Mouse (Mus musculus) forebrain, embryonic 11.5 days (tissue): ENCODE results near the gene Itpripl2. TPM values are rescaled to one million over a fixed set of nuclear protein-coding genes. Genes with fewer than 3 reads are reported as not detected.

Experiments used
- ATAC-seq: fragments of 200-750 bp; cut with Nextera tagmentation; replicated peaks from 2 replicates; pipeline ENCODE4 v1.8.0; 2017; ENCODE audit warnings: moderate TSS enrichment; ENCODE audit not compliant: low FRiP score
- DNase-seq: peaks from one replicate; pipeline ENCODE4 v3.0.0-alpha.2; 2017; ENCODE audit warnings: low spot score
- H3K27ac ChIP-seq: fragments of 300-500 bp; sonication (generic); 2 replicates; pipeline ENCODE4 v1.5.1; 2014; ENCODE audit warnings: low read depth, low read length
- H3K27me3 ChIP-seq: fragments of 300-500 bp; sonication (generic); 2 replicates; pipeline ENCODE4 v1.6.1; 2014; ENCODE audit warnings: mild to moderate bottlenecking, low read length, mixed read lengths; ENCODE audit not compliant: control insufficient read depth, insufficient read depth
- H3K36me3 ChIP-seq: fragments of 300-500 bp; sonication (generic); 2 replicates; pipeline ENCODE4 v1.6.1; 2014; ENCODE audit warnings: mild to moderate bottlenecking, low read length, moderate library complexity, mixed read lengths; ENCODE audit not compliant: control insufficient read depth, insufficient read depth
- H3K4me1 ChIP-seq: fragments of 300-500 bp; sonication (generic); replicated peaks from 2 replicates; pipeline ENCODE4 v1.6.1; 2014; ENCODE audit warnings: low read length, mixed read lengths; ENCODE audit not compliant: control insufficient read depth, insufficient read depth
- H3K4me2 ChIP-seq: fragments of 300-500 bp; sonication (generic); 2 replicates; pipeline ENCODE4 v1.6.1; 2014; ENCODE audit warnings: low read depth, mild to moderate bottlenecking, low read length, moderate library complexity, mixed read lengths; ENCODE audit not compliant: severe bottlenecking
- H3K4me3 ChIP-seq: fragments of 300-500 bp; sonication (generic); 2 replicates; pipeline ENCODE4 v1.5.1; 2014; ENCODE audit warnings: low read depth, low read length
- H3K9ac ChIP-seq: fragments of 300-500 bp; sonication (generic); 2 replicates; pipeline ENCODE4 v1.6.1; 2014; ENCODE audit warnings: low read length
- H3K9me3 ChIP-seq: fragments of 300-500 bp; sonication (generic); 2 replicates; pipeline ENCODE4 v1.6.1; 2016; ENCODE audit warnings: low read length, mixed read lengths; ENCODE audit not compliant: control insufficient read depth
- WGBS: fragments of 180-500 bp; shearing (Covaris S2); extraction: QIAGEN DNeasy Blood & Tissue Kit; methylation state at CpG from one replicate; pipeline ENCODE4 v1.1.7; 2014; 5-methylcytosine and 5-hydroxymethylcytosine counted together
- polyA plus RNA-seq: library from polyadenylated mRNA; unstranded; fragments of >200 nt; fragmentation: Nextera tagmentation; extraction: Ambion mirVana; gene quantifications from 2 replicates; pipeline ENCODE4 v1.2.1, GENCODE M21; 2014

Gene Itpripl2
- polyA plus RNA-seq, result 0.61 and 1.1 TPM in 2 replicates

DNA sequence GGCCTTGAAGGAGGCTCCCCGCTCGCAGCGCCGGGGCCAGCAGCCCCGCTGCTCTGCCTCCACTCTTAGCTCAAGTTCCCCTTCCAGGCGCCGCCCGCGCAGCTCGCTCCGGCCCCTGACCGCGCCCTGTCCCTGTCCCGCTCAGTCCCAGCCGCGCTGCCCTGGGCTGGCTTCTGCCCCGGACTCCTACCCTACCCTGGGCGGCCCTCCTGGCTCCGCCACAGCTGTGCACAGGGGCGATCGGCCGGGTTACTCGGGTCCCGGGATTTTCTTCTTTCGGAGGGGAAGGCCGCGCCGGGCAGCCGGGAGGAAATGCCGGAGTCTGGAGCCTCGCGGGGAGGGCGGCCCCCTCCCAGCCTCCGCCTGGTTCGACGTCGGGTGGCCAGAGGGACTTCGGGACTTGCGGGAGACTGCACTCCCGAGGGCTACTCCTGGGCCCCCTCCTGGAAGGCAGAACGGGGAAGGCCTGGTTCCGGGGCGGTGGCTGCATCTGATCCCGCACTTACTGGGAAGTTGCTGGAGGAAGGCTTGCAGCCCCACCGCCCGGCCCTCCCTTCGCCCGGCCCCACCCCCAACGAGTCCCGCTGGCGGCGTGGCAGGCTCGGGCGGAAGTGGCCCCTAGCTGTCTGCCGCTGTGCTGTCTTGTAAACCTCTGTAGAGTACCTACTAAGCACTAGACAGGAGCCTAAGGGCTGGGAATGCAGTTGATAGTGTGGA lies at the start of gene Itpripl2:
Gene Itpripl2 (minus strand): TSS at position 545 of the 717 bp plus-strand sequence.
- Histone ChIP-seq H3K4me3 (peak within 1 kb of the TSS; percentile 56), H3K4me1 (0 out of 2 replicates have a peak, but pooled peaks cover 2% of the 10 kb centered on the region), H3K4me2 (peak within 1 kb of the TSS; percentile 79), H3K27me3 (peaks cover 37% of the 10 kb centered on the region), H3K9ac (peak within 1 kb of the TSS; percentile 61), H3K9me3 (no peaks in the 10 kb centered on the region), H3K36me3 (no peaks in the 10 kb centered on the region), H3K27ac (no peak within 1 kb of the TSS)
- WGBS, result under 1% methylated on average over 54 of the region's 55 CpGs
- ATAC-seq, result peak; percentile 87
- DNase-seq, result peak; percentile 85

DNA sequence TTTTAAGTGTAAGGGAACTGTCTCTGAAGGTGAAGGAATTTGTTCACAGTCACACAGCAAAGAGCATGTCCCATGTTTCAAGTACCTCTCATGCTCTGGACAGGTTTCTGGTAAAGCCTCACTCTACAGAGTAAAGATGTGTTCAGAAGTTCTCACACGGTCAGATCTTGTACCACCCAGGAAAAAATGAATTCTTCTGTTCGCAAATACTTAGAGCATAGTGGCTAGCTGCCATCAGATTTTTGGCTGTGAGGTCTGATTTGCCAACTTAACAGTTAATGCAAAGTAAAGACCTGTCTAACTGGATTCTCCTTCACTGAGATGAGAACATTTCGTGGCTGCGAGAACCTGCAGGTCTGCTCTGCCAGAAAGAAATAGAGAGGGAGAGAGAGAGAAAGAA lies 43.3 kb upstream of the Itpripl2 start:
- no peaks in the 10 kb centered on the region; the same call in 1 of the 2 replicates for H3K36me3 ChIP-seq
- WGBS, result 88% methylated on average over 4 of the region's 4 CpGs
- DNase-seq, result no peak
- H3K9me3 ChIP-seq, result no peaks in the 10 kb centered on the region
- no peak overlapping the region for H3K27ac ChIP-seq
- no peak overlapping the region for H3K4me2 ChIP-seq
- no peaks in the 10 kb centered on the region for H3K27me3 ChIP-seq
- no peak overlapping the region for H3K9ac ChIP-seq
- H3K4me1 ChIP-seq, result no peaks in the 10 kb centered on the region
- no peak overlapping the region for H3K4me3 ChIP-seq
- no peak for ATAC-seq

DNA sequence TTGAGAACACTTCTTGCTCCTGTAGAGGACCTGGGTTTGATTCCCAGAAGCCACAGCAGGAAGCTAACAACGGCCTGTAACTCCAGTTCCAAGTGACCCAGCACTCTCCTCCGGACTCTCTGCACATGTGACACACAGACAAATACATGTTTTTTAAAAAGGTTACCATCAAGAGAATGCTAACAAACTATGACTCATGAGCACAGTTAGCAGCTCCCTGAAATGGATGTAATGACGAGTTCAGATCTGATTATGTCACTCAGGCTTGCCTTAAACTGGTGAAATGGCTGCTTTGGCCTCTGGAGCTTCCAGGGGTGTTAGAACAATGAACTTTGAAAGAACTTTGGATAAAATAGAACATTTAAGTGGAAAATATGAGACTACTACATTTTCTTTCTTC lies 42.6 kb upstream of the Itpripl2 start:
- Histone ChIP-seq H3K27me3 (no peaks in the 10 kb centered on the region), H3K4me3 (no peak overlapping the region), H3K9ac (no peak overlapping the region), H3K9me3 (no peaks in the 10 kb centered on the region), H3K4me2 (no peak overlapping the region), H3K27ac (no peak overlapping the region), H3K4me1 (no peaks in the 10 kb centered on the region), H3K36me3 (no peaks in the 10 kb centered on the region; the same call in 1 of the 2 replicates)
- ATAC-seq (no peak), DNase-seq (no peak)
- 80% methylated on average over 3 of the region's 3 CpGs for WGBS

- WGBS, result under 1% methylated on average over 31 of the region's 31 CpGs
- Histone ChIP-seq H3K9me3 (no peaks in the 10 kb centered on the region), H3K27ac (peak within 1 kb of the TSS; percentile 97)
Observed at GRCm38 (mm10) chr7:118533178-118533578, 41.4 kb upstream of the Itpripl2 start, which contains the start of gene Coq7. Coq7 (minus strand) TSS chr7:118533356.

GRCm38 (mm10) chr7:118532519-118533177 lies 40.9 kb upstream of the Itpripl2 start:
- ATAC-seq, result peak; percentile 97
- Histone ChIP-seq H3K27me3 (no peaks in the 10 kb centered on the region), H3K36me3 (no peaks in the 10 kb centered on the region), H3K4me3 (peak overlapping the region; percentile 68), H3K27ac (peak overlapping the region; percentile 97), H3K9me3 (no peaks in the 10 kb centered on the region), H3K9ac (peak overlapping the region; percentile 81), H3K4me1 (no peaks in the 10 kb centered on the region), H3K4me2 (peak overlapping the region; percentile 52)
- under 1% methylated on average over 36 of the region's 36 CpGs for WGBS
- peak; percentile 98 for DNase-seq

More at GRCm38 (mm10) chr7:118533178-118533578, 41.4 kb upstream of the Itpripl2 start, which contains the start of gene Coq7:
- ATAC-seq (peak; percentile 99), DNase-seq (peak; percentile 96)
- H3K27me3 ChIP-seq, result no peaks in the 10 kb centered on the region
- peak within 1 kb of the TSS; percentile 68 for H3K4me3 ChIP-seq
- H3K4me1 ChIP-seq, result no peaks in the 10 kb centered on the region
- no peaks in the 10 kb centered on the region for H3K36me3 ChIP-seq
- H3K9ac ChIP-seq, result peak within 1 kb of the TSS; percentile 81
- peak within 1 kb of the TSS; percentile 60 for H3K4me2 ChIP-seq

- ATAC-seq, result no peak
- Histone ChIP-seq H3K27ac (no peak overlapping the region), H3K9ac (no peak overlapping the region), H3K27me3 (no peaks in the 10 kb centered on the region), H3K4me1 (no peaks in the 10 kb centered on the region), H3K9me3 (no peaks in the 10 kb centered on the region), H3K36me3 (no peaks in the 10 kb centered on the region; the same call in 1 of the 2 replicates), H3K4me2 (no peak overlapping the region), H3K4me3 (no peak overlapping the region)
- no peak for DNase-seq
- WGBS, result 88% methylated on average over 4 of the region's 4 CpGs
Observed at GRCm38 (mm10) chr7:118526967-118527366, 35.2 kb upstream of the Itpripl2 start.

DNA sequence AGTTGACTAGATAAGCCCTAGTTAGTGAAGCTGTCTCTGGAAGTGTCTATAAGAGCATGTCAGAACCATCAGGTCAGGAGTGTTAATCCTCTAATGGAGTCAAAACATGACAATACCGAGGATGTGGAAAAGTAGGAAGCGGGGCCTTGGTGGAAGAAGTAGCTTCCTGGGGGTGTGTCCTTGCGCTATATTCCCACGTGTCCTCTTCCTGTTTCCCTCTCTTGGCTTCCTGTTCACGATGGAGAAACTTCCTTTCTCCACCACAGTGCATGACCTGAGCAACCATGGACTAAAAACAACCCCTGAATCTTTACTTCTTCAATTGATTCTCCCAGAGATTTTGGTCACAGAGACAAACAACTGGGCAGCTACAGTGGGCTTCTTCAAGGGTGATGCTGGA lies 30.3 kb upstream of the Itpripl2 start:
- no peak overlapping the region for H3K27ac ChIP-seq
- H3K4me1 ChIP-seq, result no peaks in the 10 kb centered on the region
- H3K36me3 ChIP-seq, result no peaks in the 10 kb centered on the region; the same call in 1 of the 2 replicates
- H3K4me3 ChIP-seq, result no peak overlapping the region
- no peak for DNase-seq
- H3K4me2 ChIP-seq, result no peak overlapping the region
- ATAC-seq, result no peak
- no peak overlapping the region for H3K9ac ChIP-seq
- H3K27me3 ChIP-seq, result no peaks in the 10 kb centered on the region
- H3K9me3 ChIP-seq, result no peaks in the 10 kb centered on the region
- WGBS, result 90% methylated on average over 5 of the region's 5 CpGs

- no peak for ATAC-seq
- 87% methylated on average over 8 of the region's 8 CpGs for WGBS
Observed at GRCm38 (mm10) chr7:118519661-118520060, 27.9 kb upstream of the Itpripl2 start.

More at GRCm38 (mm10) chr7:118519661-118520060, 27.9 kb upstream of the Itpripl2 start:
- no peak overlapping the region for H3K27ac ChIP-seq
- no peak for DNase-seq
- H3K36me3 ChIP-seq, result no peaks in the 10 kb centered on the region
- no peak overlapping the region for H3K4me3 ChIP-seq
- H3K9me3 ChIP-seq, result no peaks in the 10 kb centered on the region
- H3K9ac ChIP-seq, result no peak overlapping the region
- no peak overlapping the region for H3K4me2 ChIP-seq
- H3K4me1 ChIP-seq, result no peaks in the 10 kb centered on the region
- H3K27me3 ChIP-seq, result no peaks in the 10 kb centered on the region
